Mouse (Mus musculus): ENCODE measurements at regions not wholly inside any gene's neighbourhood (a gene's known extent, or its start where the extent isn't known, plus 50 kb on each side); places are given as distances from the start of the nearest gene placed in this dataset.

DNA sequence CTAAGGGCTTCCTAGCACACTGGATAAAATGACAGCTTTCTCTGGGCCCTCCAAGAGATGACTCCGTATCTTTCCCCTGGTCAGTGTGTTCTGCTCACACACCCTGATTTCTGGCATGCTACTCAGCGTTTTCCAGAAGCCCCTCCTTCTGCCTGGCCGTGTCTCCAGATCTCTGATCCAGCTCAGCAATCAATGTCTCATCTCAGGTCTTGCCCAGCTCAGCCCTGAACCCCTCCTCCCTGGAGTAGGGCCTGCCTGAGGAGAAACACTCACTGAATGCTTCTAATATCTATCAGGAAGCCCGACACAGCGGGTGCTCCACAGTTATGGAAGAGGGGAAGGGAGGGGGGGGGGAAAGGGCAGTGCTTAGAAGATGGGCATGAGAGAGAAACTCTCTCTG is 101.9 kb upstream of the 1700021F07Rik start:
- no peak for DNase-seq

DNA sequence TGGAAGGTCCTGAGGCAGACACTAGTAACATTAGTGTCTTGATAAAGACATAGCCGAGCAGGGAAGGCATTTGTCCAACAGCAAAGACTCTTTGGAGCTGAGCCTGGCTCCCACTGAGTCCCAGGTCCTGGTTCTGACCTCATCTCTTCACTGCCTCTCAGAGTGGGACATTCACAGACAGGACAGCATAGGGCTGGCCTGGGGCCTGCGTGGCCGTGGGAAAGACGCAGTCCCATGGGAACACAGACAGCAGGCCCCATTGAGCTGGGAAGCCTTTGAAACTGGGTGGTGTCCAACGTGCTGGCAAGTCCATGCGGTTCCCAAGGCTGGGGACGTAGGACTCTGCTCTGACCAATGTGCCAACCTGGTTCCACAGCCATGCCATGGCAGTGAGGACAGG is 97.5 kb upstream of the 1700021F07Rik start:
- DNase-seq, result no peak

DNA sequence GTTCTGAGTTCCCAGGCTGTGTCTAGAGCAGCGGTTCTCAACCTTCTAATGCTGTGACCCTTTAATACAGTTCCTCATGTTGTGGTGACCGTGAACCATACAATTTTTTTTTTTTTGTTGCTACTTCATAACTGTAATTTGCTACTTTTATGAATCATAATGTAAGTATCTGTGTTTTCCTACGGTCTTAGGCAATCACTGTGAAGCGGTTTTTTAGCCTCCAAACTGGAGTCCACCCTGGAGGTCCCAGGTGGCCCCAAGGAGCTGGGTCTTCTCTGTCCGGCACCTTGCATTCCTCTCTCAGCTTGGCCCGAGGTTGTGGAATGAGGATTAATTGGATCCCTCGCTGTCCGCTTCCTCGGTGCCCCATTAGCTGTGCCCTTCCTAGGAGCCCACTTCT is 96.6 kb upstream of the 1700021F07Rik start:
- no peak for DNase-seq

DNA sequence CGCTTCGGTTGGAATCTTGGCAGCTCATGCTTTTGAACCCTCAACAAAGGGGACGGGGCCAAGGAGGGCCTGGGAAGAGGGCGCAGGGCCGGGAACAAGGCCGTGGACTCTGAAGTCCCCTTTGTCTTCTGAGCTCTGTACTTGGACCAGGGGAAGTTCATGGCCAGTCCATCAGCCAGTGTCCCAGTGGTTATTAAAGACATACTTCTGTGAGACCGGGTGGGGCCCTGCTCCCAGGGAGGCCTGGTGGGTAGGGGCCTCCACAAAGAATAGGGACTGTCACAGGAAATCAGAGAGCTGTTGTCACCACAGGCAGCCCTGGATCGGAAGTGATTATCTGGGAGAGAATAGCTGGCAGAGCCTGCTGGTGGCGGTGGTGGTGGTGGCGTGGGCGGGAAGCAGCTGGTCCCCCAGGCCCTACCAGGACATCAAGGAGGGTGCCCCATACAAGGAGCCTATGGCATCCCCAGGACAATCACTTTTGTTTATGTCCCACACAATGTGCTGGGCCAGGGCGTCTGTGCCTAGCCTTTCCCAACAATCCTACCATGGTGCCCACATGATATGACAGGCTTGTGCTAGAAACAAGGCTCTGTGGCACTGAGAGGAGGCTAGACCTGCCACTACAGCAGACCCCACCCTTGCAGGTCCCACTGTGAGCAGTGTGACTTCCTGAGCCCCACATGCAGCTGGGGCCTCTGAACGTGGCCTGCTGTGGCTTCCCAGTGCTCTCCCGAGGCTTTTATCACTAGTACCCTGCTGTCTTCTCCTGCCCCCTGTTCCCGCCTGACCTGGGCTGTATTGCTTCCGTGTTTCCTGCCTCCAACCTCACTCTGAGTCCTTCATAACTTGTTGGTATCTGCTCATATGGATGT is 96.0 kb upstream of the 1700021F07Rik start:
- DNase-seq, result no peak

DNA sequence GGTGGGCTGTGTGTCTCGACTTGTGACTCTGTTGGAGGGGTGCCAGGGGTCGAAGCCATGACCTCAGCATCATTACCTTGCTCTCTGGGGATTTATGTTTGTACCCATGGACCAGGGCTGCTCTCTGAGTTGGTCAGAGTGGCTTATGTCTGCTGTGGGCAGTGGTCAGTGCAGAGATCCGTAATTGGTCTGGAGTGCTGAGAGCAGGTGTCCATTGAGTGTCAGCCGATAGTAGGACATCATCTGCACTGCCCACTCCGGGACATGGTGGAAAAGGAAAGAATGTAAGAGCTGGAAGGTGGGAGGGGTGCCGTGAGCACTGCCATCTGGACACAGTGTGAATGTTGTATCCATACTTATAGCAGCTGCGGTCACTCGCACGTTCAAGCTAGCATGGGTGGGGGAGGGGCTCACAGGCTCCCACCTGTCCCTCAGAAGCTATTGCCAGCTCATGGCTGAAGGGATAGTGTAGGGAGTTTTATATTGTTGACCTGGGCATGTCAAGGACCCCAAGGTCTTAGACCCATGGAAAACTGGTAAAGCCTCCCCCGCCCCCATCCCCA is 94.4 kb upstream of the 1700021F07Rik start:
- DNase-seq, result no peak

- DNase-seq, result no peak
Measured at GRCm38 (mm10) chr2:173431841-173432240, 90.5 kb upstream of the 1700021F07Rik start.

- DNase-seq, result no peak
Measured at GRCm38 (mm10) chr2:173432258-173432657, 90.1 kb upstream of the 1700021F07Rik start.

GRCm38 (mm10) chr2:173432886-173433624 is 89.3 kb upstream of the 1700021F07Rik start:
- no peak for DNase-seq

DNA sequence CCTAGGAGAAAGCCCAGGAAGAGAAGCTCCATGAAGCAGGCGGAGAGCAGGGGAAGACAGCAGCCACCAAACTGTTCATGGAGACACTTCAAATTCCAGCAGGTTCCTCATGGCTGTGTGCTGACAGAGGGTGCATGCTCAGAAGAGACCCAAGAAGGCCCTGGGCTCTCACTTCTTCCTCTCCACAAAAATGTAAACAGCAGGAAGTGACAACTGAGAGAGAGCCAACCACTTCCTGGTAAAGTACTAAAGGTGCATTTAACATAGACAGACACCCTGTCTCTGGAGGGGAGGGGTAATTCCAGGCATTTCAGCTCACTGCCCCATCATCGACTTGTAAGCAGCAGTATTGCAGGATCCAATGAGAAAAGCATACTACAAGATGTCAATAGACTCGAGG is 85.8 kb upstream of the 1700021F07Rik start:
- DNase-seq, result no peak

GRCm38 (mm10) chr2:173439031-173439430 is 83.4 kb upstream of the 1700021F07Rik start:
- DNase-seq, result no peak

DNA sequence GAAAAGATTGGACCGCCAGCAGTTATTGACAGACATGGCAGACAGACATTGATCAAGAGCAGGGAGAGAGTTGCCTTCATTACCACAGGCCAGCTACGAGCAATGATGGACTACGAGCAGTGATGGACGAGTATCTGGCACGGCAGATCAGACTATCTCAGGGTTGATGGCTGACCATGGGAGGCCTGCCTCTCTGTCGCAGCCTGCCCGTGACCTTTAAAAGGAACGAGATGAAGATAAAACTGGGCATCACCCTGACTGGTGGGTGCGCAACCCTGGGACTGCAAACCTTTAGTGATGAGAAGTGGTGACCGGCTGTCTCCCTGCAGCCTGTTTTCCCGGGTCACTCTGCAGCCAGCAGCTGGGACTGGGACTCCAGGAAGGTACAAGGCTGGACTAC is 80.3 kb upstream of the 1700021F07Rik start:
- DNase-seq, result no peak

GRCm38 (mm10) chr2:173443262-173443661 is 79.1 kb upstream of the 1700021F07Rik start:
- no peak for DNase-seq

- no peak for DNase-seq
Measured at GRCm38 (mm10) chr2:173444386-173444785, 78.0 kb upstream of the 1700021F07Rik start.

DNA sequence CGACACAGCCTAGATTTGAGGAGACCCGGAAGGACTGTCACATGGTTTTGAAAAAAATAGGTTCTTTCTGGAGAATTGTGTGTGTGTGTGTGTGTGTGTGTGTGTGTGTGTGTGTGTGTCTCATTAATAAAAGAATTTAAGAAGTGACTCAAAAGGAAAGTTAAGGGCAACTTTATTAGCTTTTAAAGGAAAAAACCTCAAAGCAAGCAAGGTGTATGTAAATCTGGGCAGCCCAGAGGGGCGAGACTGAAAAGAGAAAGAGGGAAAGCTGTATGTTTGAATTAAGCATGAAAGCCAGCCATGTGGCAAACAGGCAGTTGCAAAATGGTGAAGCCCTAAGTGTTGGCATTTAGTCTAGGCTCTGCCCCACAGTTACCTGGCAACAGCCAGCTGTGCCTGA is 77.3 kb upstream of the 1700021F07Rik start:
- DNase-seq, result no peak

GRCm38 (mm10) chr2:173448546-173449187 is 73.7 kb upstream of the 1700021F07Rik start:
- no peak for DNase-seq

GRCm38 (mm10) chr2:173449198-173449597 is 73.2 kb upstream of the 1700021F07Rik start:
- DNase-seq, result peak; percentile 27 to 49

DNA sequence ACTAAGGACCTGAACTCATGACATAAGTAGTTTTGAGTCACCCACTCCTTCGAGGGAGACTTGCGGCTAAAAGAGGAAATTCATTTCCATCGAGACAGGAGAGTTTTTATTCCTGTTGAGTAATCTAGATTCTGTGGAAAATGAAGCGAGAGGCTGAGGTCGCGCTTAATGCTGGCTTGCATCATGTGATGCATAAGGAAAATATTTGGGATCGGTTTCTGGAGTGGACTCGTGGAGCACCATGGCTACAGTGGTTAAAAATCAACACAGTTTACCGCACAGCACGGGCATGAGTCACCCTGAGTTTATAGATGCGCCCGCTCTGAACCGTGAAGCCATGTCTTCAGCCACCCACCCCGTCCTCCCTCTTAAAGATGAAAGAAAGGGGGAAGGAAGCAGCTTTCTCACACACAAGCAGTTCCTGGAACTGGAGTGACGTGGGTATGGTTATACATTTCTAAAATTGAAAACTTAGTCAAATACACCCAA is 70.3 kb upstream of the 1700021F07Rik start:
- DNase-seq, result no peak

DNA sequence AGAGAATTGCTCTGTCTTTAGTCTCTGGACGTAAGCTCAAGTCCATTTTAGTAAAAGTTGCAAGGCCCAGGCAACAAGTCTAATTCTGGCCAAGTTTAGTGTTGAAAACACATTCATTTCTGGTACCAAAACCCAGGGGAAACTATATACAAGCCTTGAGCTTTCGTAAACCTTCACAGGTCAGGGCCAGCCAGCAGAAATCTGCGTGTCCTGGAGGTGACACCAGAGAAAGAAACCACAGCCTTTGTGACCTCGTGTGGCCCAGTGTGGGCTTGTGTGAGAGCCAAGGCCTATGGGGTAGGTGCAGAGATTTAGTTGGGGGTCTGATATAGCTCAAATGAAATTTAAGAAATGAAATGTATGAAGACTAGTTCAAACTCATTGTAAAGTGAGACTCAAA is 69.6 kb upstream of the 1700021F07Rik start:
- DNase-seq, result no peak

DNA sequence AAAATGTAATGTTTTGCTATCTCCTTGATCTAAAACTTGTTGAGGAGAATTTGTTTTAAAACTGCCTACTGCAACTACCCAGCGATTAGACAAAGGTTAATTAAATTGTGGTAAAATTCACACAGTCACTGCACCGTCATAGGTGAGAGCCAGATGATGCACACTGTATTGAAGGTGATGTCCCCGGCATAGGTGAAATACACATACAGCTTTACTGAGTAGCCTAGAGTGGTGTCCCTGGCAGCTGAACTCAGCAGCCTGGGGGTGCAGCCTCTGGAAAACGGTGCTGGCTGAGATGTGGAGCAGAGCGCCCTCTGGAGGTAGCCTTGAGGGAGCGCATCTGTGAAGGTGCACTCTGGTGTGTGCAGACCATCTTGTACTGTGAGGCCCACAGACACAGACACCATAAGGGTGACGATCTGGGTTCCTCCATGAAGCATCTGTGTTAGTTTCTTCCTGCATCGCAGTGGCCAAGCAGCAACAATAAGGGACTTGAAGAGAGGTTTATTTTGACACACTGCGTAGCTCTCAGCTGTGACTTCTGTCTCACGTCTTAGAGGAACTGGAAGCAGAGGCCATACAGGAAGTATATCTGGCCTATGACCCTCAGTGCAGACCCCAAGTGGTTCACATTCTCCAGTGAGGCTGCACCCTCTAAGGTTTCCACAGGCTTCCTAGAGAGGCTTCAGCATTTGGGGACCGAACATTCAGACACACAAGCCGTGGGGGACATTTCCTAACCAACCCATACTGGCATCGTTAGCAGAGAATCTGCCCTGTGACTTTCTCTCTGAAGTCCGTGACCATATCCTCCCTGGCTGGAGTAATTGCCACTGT is 68.6 kb upstream of the 1700021F07Rik start:
- peak; percentile 13 to 27 for DNase-seq

DNA sequence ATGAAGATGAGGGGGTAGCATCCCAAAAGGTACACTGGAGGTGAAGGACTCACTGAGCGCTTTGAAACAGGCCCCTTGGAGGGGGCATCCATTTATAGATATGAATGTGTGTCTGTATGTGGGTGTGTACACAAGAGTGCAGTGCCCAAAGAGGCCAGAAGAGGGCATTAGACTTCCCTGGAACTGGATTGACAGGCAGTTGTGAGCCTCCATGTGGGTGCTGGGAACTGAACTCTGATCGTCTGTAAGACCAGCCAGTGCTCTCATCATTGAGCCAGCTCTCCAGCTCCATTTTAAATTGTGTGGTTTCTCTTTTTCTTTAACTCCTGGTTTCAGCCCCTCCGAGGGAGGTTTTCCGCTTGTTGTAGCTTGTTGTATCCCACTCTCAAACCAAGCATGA is 67.6 kb upstream of the 1700021F07Rik start:
- no peak for DNase-seq

DNA sequence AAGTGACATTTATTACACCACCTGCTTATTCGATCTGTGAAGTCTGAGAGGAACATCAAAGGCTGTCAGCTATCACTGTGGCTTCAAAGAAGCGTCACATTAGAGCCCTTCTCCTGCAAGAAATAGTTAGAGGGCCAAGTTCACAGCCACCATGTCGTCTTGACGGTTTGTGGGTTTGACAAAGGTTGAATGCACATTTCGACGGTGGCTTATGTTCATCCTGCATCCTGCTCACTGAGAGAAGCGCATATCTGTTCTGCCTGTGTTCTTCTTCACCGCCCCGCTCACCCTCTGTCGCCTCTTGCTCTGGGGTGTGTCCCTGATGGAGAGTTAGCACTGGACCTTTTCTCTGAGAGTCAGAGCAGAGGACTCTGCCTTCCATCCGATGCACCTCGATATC is 67.2 kb upstream of the 1700021F07Rik start:
- no peak for DNase-seq

GRCm38 (mm10) chr2:173456083-173456482 is 66.3 kb upstream of the 1700021F07Rik start:
- DNase-seq, result no peak

All from kidney, adult 8-10 months (tissue).